Comparison of ENCODE assay signal across 29 mouse cellular contexts in genomic region chr14:79227955-79228354, GRCm38 (mm10). TPM values are rescaled to one million over a fixed set of nuclear protein-coding genes. Genes with fewer than 3 reads are reported as not detected.
DNase-seq lines count a peak whose midpoint lies in the region; ATAC-seq and TF ChIP-seq lines count a peak whose summit lies in the region.
"Had no signal": no experiment of that assay in that cellular context is flagged by ENCODE, and none has a peak within 500 bp of the region (broad histone marks: within the 10 kb centered on the region; RNA-seq: fewer than 3 reads in every experiment).

No protein-coding gene starts in this region.

- ATAC-seq in heart, postnatal 0 days (ENCODE audit: insufficient read depth, low read depth) = no peak
- ATAC-seq: activated CD4-positive, CD25-positive, alpha-beta regulatory T cell, adult 4 months; forebrain, postnatal 0 days; midbrain, embryonic 13.5 days had no signal

- intact Hi-C loops in gastrocnemius, adult 2 months (cut with DNase I) = no loop called here
- intact Hi-C loops in heart, postnatal 14 days (cut with DNase I) = loop anchor here (5.0 kb wide), 1 partner anchor 106 kb away; no protein-coding TSS in a partner anchor

- no peak overlapping the region for H3K4me3 ChIP-seq in gastrocnemius, adult 2 months
- no peak overlapping the region for H3K4me3 ChIP-seq in heart, postnatal 0 days (ENCODE audit: low read depth, low read length)
- no peak overlapping the region for H3K4me3 ChIP-seq in lung, adult 2 months (replicated peaks; ENCODE audit: extremely low read depth, low read depth, low read length)
- H3K4me3 ChIP-seq in hindbrain, embryonic 10.5 days = no peak overlapping the region
- H3K4me3 ChIP-seq: heart, embryonic 15.5 days; hindbrain, embryonic 13.5 days; limb, embryonic 12.5 days; midbrain, embryonic 13.5 days had no signal

- no peaks in the 10 kb centered on the region for H3K36me3 ChIP-seq in heart, postnatal 0 days (replicated peaks; ENCODE audit: control insufficient read depth, insufficient read depth, low read length)
- no peaks in the 10 kb centered on the region for H3K36me3 ChIP-seq in hindbrain, embryonic 10.5 days
- H3K36me3 ChIP-seq: heart, embryonic 15.5 days; hindbrain, embryonic 13.5 days; limb, embryonic 12.5 days; midbrain, embryonic 13.5 days had no signal

- peak overlapping the region; percentile 59 for H3K27ac ChIP-seq in gastrocnemius, adult 2 months
- no peak overlapping the region for H3K27ac ChIP-seq in heart, postnatal 0 days (ENCODE audit: low read depth)
- H3K27ac ChIP-seq in hindbrain, embryonic 10.5 days = no peak overlapping the region
- H3K27ac ChIP-seq: heart, embryonic 15.5 days; hindbrain, embryonic 13.5 days; limb, embryonic 12.5 days; liver, embryonic 14.5 days; midbrain, embryonic 13.5 days had no signal

- peaks cover 10% of the 10 kb centered on the region; the same call in 1 of the 2 replicates for H3K4me1 ChIP-seq in heart, postnatal 0 days (ENCODE audit: control insufficient read depth, insufficient read depth)
- no peaks in the 10 kb centered on the region; the same call in 1 of the 2 replicates for H3K4me1 ChIP-seq in lung, adult 2 months (ENCODE audit: control insufficient read depth, insufficient read depth, low read length)
- no peaks in the 10 kb centered on the region for H3K4me1 ChIP-seq in hindbrain, embryonic 10.5 days (replicated peaks)
- H3K4me1 ChIP-seq: hindbrain, embryonic 13.5 days; midbrain, embryonic 13.5 days had no signal

- no peaks in the 10 kb centered on the region for H3K9me3 ChIP-seq in heart, postnatal 0 days (replicated peaks; ENCODE audit: control insufficient read depth, low read length)
- no peaks in the 10 kb centered on the region for H3K9me3 ChIP-seq in hindbrain, embryonic 10.5 days
- H3K9me3 ChIP-seq: heart, embryonic 15.5 days; hindbrain, embryonic 13.5 days; limb, embryonic 12.5 days; midbrain, embryonic 13.5 days had no signal

- H3K27me3 ChIP-seq in heart, postnatal 0 days (ENCODE audit: control insufficient read depth, insufficient read depth, low read length) = peaks cover 22% of the 10 kb centered on the region; the same call in 1 of the 2 replicates
- H3K27me3 ChIP-seq in hindbrain, embryonic 10.5 days (ENCODE audit: insufficient read depth, poor library complexity, severe bottlenecking) = no peaks in the 10 kb centered on the region
- H3K27me3 ChIP-seq: hindbrain, embryonic 13.5 days; midbrain, embryonic 13.5 days had no signal

- DNase-seq in gastrocnemius, adult 2 months = no peak
- no peak for DNase-seq in gastrocnemius, adult 18-20 months (ENCODE audit: low spot score)
- no peak for DNase-seq in heart, postnatal 0 days (ENCODE audit: low spot score)
- DNase-seq in heart, postnatal 14 days = no peak
- peak; percentile 20 to 60 for DNase-seq in lung, adult 18-20 months
- no peak for DNase-seq in lung, adult 2 months
- peak; percentile 72 for DNase-seq in lung, postnatal 25 days (ENCODE audit: low spot score)
- no peak for DNase-seq in hindbrain, embryonic 10.5 days (ENCODE audit: low spot score)
- DNase-seq: adrenal gland, adult 8-10 months; cerebellum, adult 18-20 months; cerebellum, postnatal 14 days; forebrain, postnatal 0 days; kidney, adult 11 months had no signal

- no peak overlapping the region for H3K4me2 ChIP-seq in heart, postnatal 0 days (ENCODE audit: low read depth, low read length)
- H3K4me2 ChIP-seq: heart, embryonic 15.5 days; hindbrain, embryonic 13.5 days; limb, embryonic 12.5 days; midbrain, embryonic 13.5 days had no signal

- no peak overlapping the region for H3K9ac ChIP-seq in heart, postnatal 0 days (replicated peaks; ENCODE audit: low read depth, low read length)
- H3K9ac ChIP-seq: forebrain, postnatal 0 days; heart, embryonic 15.5 days; hindbrain, embryonic 13.5 days; limb, embryonic 12.5 days; liver, embryonic 14.5 days; midbrain, embryonic 13.5 days had no signal

- WGBS in heart, postnatal 0 days = 54% methylated on average over 4 of the region's 4 CpGs
- WGBS in lung, adult 2 months = 32% methylated on average over 4 of the region's 4 CpGs
- WGBS in hindbrain, embryonic 10.5 days = 80% methylated on average over 4 of the region's 4 CpGs

- TF ChIP-seq POLR2A in lung, adult 2 months (IDR thresholded peaks at IDR 0.05; ENCODE audit: borderline replicate concordance, extremely low read depth, low read depth, low read length) = no peak

- TF ChIP-seq CTCF in gastrocnemius, adult 2 months (IDR thresholded peaks at IDR 0.05) = no peak; the same call in 1 of the 2 replicates
- no peak for TF ChIP-seq CTCF in heart, postnatal 0 days (IDR thresholded peaks at IDR 0.05; ENCODE audit: low read depth)
- no peak for TF ChIP-seq CTCF in lung, adult 2 months (IDR thresholded peaks at IDR 0.05; ENCODE audit: insufficient read depth, low read length)

- peak; percentile 44; the same call in 1 of the 2 replicates for TF ChIP-seq EP300 in heart, postnatal 0 days (IDR thresholded peaks at IDR 0.05; ENCODE audit: low read depth)

RNA-seq across cellular contexts. Expression of gene Zfp957, which starts 19.2 kb away (rescaled TPM):
- not detected for total RNA-seq in gastrocnemius, adult 2 months (2021)
- not detected for total RNA-seq in gastrocnemius, adult 18-20 months (2021)
- not detected in 2 replicates for total RNA-seq in heart, postnatal 0 days (2014; rRNA removed; ENCODE audit: low replicate concordance)
- polyA plus RNA-seq in heart, postnatal 0 days (2015; fragmentation: Nextera tagmentation; extraction: Ambion mirVana) = not detected in 2 replicates
- total RNA-seq in heart, postnatal 14 days (2021) = not detected
- polyA plus RNA-seq in lung, adult 2 months (2012; rRNA removed) = not detected in 2 replicates
- polyA plus RNA-seq in hindbrain, embryonic 10.5 days (2016; fragmentation: Nextera tagmentation; extraction: Ambion mirVana) = not detected in 2 replicates
- total RNA-seq: forebrain, postnatal 0 days; gastrocnemius, postnatal 4 days; layer of hippocampus, adult 8-10 months; left cerebral cortex, postnatal 14 days; megakaryocyte, adult 5-6 weeks; monocyte, adult 5-6 weeks; neutrophil, adult 5-6 weeks had no signal
- polyA plus RNA-seq: embryonic facial prominence, embryonic 11.5 days; forebrain, embryonic 11.5 days; forebrain, postnatal 0 days; heart, embryonic 15.5 days; hindbrain, embryonic 13.5 days; limb, embryonic 12.5 days; liver, embryonic 14.5 days; midbrain, embryonic 13.5 days; stomach, embryonic 16.5 days; thymus, postnatal 0 days had no signal

Comparison
In these comparisons a context has a peak if more than half of its experiments do, and no peak if none do; other contexts are left out.
1. DNase-seq: peak in lung, adult 18-20 months (2 of 2) and lung, postnatal 25 days (single experiment); none in gastrocnemius, adult 2 months (single experiment), gastrocnemius, adult 18-20 months (single experiment), heart, postnatal 0 days (single experiment), heart, postnatal 14 days (0 of 2), lung, adult 2 months (single experiment) and hindbrain, embryonic 10.5 days (single experiment).